ENCODE assay signal across 8 mouse cellular contexts in genomic region chr5:149245391-149245964, GRCm38 (mm10). TPM values are rescaled to one million over a fixed set of nuclear protein-coding genes. Genes with fewer than 3 reads are reported as not detected.
A peak's percentile ranks its signal among the peaks of the same experiment; 100 is the strongest.
DNase-seq lines count a peak whose midpoint lies in the region; ATAC-seq and TF ChIP-seq lines count a peak whose summit lies in the region.

No protein-coding gene starts in this region.

- H3K79me2 ChIP-seq in liver, adult 2 months (ENCODE audit: control insufficient read depth, insufficient read depth, low read length), result no peaks in the 10 kb centered on the region

- TF ChIP-seq POLR2A in spleen, adult 2 months (IDR thresholded peaks at IDR 0.05; ENCODE audit: low read depth, low read length), result no peak
- no peak for TF ChIP-seq POLR2A in liver, adult 2 months (IDR thresholded peaks at IDR 0.05; ENCODE audit: extremely low read depth, insufficient read depth, low read length)

- H3K9ac ChIP-seq in embryonic facial prominence, embryonic 15.5 days, result no peak overlapping the region
- H3K9ac ChIP-seq in liver, adult 2 months (ENCODE audit: low read depth, low read length), result peak overlapping the region; percentile 4; the same call in 1 of the 2 replicates
- H3K9ac ChIP-seq in stomach, embryonic 16.5 days (ENCODE audit: low read length), result peak overlapping the region; percentile 71

- H3K4me1 ChIP-seq in spleen, adult 2 months (ENCODE audit: control insufficient read depth, insufficient read depth, insufficient read length), result peaks cover 13% of the 10 kb centered on the region; the same call in 1 of the 2 replicates
- H3K4me1 ChIP-seq in embryonic facial prominence, embryonic 15.5 days, result peaks cover 14% of the 10 kb centered on the region
- H3K4me1 ChIP-seq in liver, adult 2 months (ENCODE audit: control insufficient read depth, insufficient read depth, low read length), result peaks cover 2% of the 10 kb centered on the region; the same call in 1 of the 2 replicates
- peaks cover 20% of the 10 kb centered on the region for H3K4me1 ChIP-seq in stomach, embryonic 16.5 days (ENCODE audit: control insufficient read depth, insufficient read depth, low read length)

- no peaks in the 10 kb centered on the region for H3K9me3 ChIP-seq in embryonic facial prominence, embryonic 15.5 days (replicated peaks)
- no peaks in the 10 kb centered on the region for H3K9me3 ChIP-seq in stomach, embryonic 16.5 days (replicated peaks; ENCODE audit: control insufficient read depth, low read length)

- H3K27ac ChIP-seq in spleen, adult 2 months (ENCODE audit: insufficient read depth, low read length), result peak overlapping the region; percentile 97
- H3K27ac ChIP-seq in embryonic facial prominence, embryonic 15.5 days (replicated peaks), result peak overlapping the region; percentile 66
- H3K27ac ChIP-seq in liver, adult 2 months (replicated peaks; ENCODE audit: insufficient read depth, low read depth, low read length), result peak overlapping the region; percentile 26
- H3K27ac ChIP-seq in stomach, embryonic 16.5 days (ENCODE audit: low read length), result peak overlapping the region; percentile 67

- 10% methylated on average over 9 of the region's 9 CpGs for WGBS in spleen, adult 2 months
- WGBS in embryonic facial prominence, embryonic 15.5 days, result 24% methylated on average over 9 of the region's 9 CpGs
- 50% methylated on average over 9 of the region's 9 CpGs for WGBS in liver, adult 2 months
- 17% methylated on average over 9 of the region's 9 CpGs for WGBS in stomach, embryonic 16.5 days

- H3K36me3 ChIP-seq in spleen, adult 2 months (ENCODE audit: control insufficient read depth, insufficient read depth, low read length), result no peaks in the 10 kb centered on the region
- no peaks in the 10 kb centered on the region for H3K36me3 ChIP-seq in embryonic facial prominence, embryonic 15.5 days
- H3K36me3 ChIP-seq in liver, adult 2 months (ENCODE audit: control insufficient read depth, insufficient read depth, low read length), result no peaks in the 10 kb centered on the region
- H3K36me3 ChIP-seq in stomach, embryonic 16.5 days (ENCODE audit: control insufficient read depth, insufficient read depth, low read length), result no peaks in the 10 kb centered on the region

- no peak for DNase-seq in spleen, adult 2 months (ENCODE audit: low read depth in 1 of 2, low spot score in 2 of 2)
- DNase-seq in spleen, adult 12 weeks (ENCODE audit: low spot score), result no peak
- DNase-seq in liver, adult 2 months (ENCODE audit: extremely low read depth, low read depth, low spot score), result no peak
- no peak for DNase-seq in thymus, postnatal 10 days (ENCODE audit: low spot score in 2 of 2)
- DNase-seq in kidney, adult 9 months, result no peak
- DNase-seq in cerebellum, adult 11 months, result no peak

- TF ChIP-seq CTCF in spleen, adult 2 months (IDR thresholded peaks at IDR 0.05; ENCODE audit: extremely low read depth, insufficient read depth, insufficient read length, insufficient replicate concordance), result no peak
- TF ChIP-seq CTCF in liver, adult 2 months (IDR thresholded peaks at IDR 0.05; ENCODE audit: low read depth, low read length), result no peak

- H3K27me3 ChIP-seq in spleen, adult 2 months (ENCODE audit: control insufficient read depth, insufficient read depth, low read length), result no peaks in the 10 kb centered on the region
- H3K27me3 ChIP-seq in embryonic facial prominence, embryonic 15.5 days, result no peaks in the 10 kb centered on the region
- H3K27me3 ChIP-seq in liver, adult 2 months (ENCODE audit: control insufficient read depth, insufficient read depth, low read length), result no peaks in the 10 kb centered on the region
- H3K27me3 ChIP-seq in stomach, embryonic 16.5 days (ENCODE audit: control insufficient read depth, insufficient read depth, low read length), result no peaks in the 10 kb centered on the region

- peak overlapping the region; percentile 59 for H3K4me3 ChIP-seq in spleen, adult 2 months (ENCODE audit: extremely low read depth, insufficient read depth, insufficient read length)
- peak overlapping the region; percentile 25; the same call in 1 of the 2 replicates for H3K4me3 ChIP-seq in embryonic facial prominence, embryonic 15.5 days (replicated peaks)
- no peak overlapping the region for H3K4me3 ChIP-seq in liver, adult 2 months (ENCODE audit: insufficient read depth, low read depth, low read length)
- H3K4me3 ChIP-seq in stomach, embryonic 16.5 days (replicated peaks; ENCODE audit: low read length), result peak overlapping the region; percentile 38

- peak overlapping the region; percentile 51 for H3K4me2 ChIP-seq in embryonic facial prominence, embryonic 15.5 days (replicated peaks)
- H3K4me2 ChIP-seq in stomach, embryonic 16.5 days (ENCODE audit: low read depth, low read length), result peak overlapping the region; percentile 59

- ATAC-seq in embryonic facial prominence, embryonic 15.5 days (ENCODE audit: insufficient number of reproducible peaks, low FRiP score, low TSS enrichment, low read depth), result no peak
- ATAC-seq in stomach, embryonic 16.5 days (ENCODE audit: insufficient read depth, low FRiP score), result no peak

RNA-seq across cellular contexts. Expression of gene Alox5ap, which starts 19.1 kb away (rescaled TPM):
- polyA plus RNA-seq in spleen, adult 2 months (2012; rRNA removed), result 62.6 and 67.4 TPM in 2 replicates
- 18.0 and 24.0 TPM in 2 replicates for polyA plus RNA-seq in embryonic facial prominence, embryonic 15.5 days (2015; fragmentation: Nextera tagmentation; extraction: Ambion mirVana)
- 2.3 and 3.8 TPM in 2 replicates for total RNA-seq in liver, adult 2 months (2014; rRNA removed)
- polyA plus RNA-seq in liver, adult 2 months (2012; rRNA removed), result 4.8 and 6.4 TPM in 2 replicates
- polyA plus RNA-seq in stomach, embryonic 16.5 days (2015; fragmentation: Nextera tagmentation; extraction: Ambion mirVana), result 24.6 and 32.8 TPM in 2 replicates

Comparison
In these comparisons a context has a peak if more than half of its experiments do, and no peak if none do; other contexts are left out.
1. H3K27ac ChIP-seq: peak in every context shown above with its lines; median percentile 97 in spleen, adult 2 months; 67 in stomach, embryonic 16.5 days; 66 in embryonic facial prominence, embryonic 15.5 days; 26 in liver, adult 2 months.